Mouse (Mus musculus): ENCODE data around the gene Fbxw2.
"Not testable (repeated sequence)": the region's sequence is repeated elsewhere in the genome, so short reads cannot be mapped to it uniquely, and the experiment has no call there.

GRCm38 (mm10) chr2:34792543-34792942 is 33.6 kb downstream of the Fbxw2 start:
- TF ChIP-seq TCF12 (IDR thresholded peaks at IDR 0.05; ENCODE audit: low read depth, low read length); USF2 (conservative IDR thresholded peaks at IDR 0.05; ENCODE audit: low read depth, low read length); MAFK (IDR thresholded peaks at IDR 0.05; ENCODE audit: insufficient replicate concordance, low read length); RCOR1 (conservative IDR thresholded peaks at IDR 0.05; ENCODE audit: low read depth, low read length); CHD1 (IDR thresholded peaks at IDR 0.05; ENCODE audit: low read depth, low read length): not testable (repeated sequence)
- 0 out of 4 replicates have a peak, but pooled peaks of 1 of the 2 experiments have one; percentile 5 for TF ChIP-seq CTCF (conservative IDR thresholded peaks at IDR 0.05 in 1 of 2, IDR thresholded peaks at IDR 0.05 in 1 of 2; ENCODE audit: low read depth in 2 of 2, low read length in 2 of 2)
